Mouse (Mus musculus) heart, postnatal 36 days (tissue): ENCODE results near the gene Ska2. TPM values are rescaled to one million over a fixed set of nuclear protein-coding genes. Genes with fewer than 3 reads are reported as not detected.

ENCODE experiments used
- DNase-seq, 2 experiments: peaks; one replicate each; pipeline ENCODE4 v3.0.0; 2021 to 2022
- intact Hi-C: fragments of 180-260 bp; cut with DNase I; formaldehyde crosslinking; loops from one replicate; pipeline ENCODE4 v1.15.1; 2025
- microRNA-seq, 2 experiments: library from miRNA; unstranded; fragments of <30 nt; microRNA quantifications; one replicate each; pipeline ENCODE4 v1.2.0; 2021; ENCODE audit warnings: borderline number of aligned reads in 2 of 2
- total RNA-seq, 2 experiments: library from RNA; stranded (reverse); gene quantifications; 2 replicates each; pipeline ENCODE4 v1.2.3; 2021

Gene Ska2
- total RNA-seq, 2 experiments from 2014 or later: 11.5 to 13.5 TPM

GRCm38 (mm10) chr11:87162687-87163086 lies 53.7 kb downstream of the Ska2 start:
- intact Hi-C loops: no loop called here
- DNase-seq: no peak

- DNase-seq: no peak
- intact Hi-C loops: no loop called here
Measured at GRCm38 (mm10) chr11:87163751-87164150, 54.7 kb downstream of the Ska2 start.

GRCm38 (mm10) chr11:87173625-87174024 lies 64.6 kb downstream of the Ska2 start:
- intact Hi-C loops: no loop called here

More at GRCm38 (mm10) chr11:87173625-87174024, 64.6 kb downstream of the Ska2 start:
- DNase-seq: no peak

Small RNA genes within 50 kb of the gene (microRNA-seq; reads per million reads assigned to microRNA genes)
- gene Mir301: 28.9 to 79.5 reads per million in 2 experiments

Other genes starting within 250 kb of the Ska2 start
- 10 to 100 TPM; 11.1 to 31.6 TPM for gene Ypel2, start 115.5 kb upstream of the Ska2 start, total RNA-seq
- gene Gdpd1, start 35.2 kb upstream of the Ska2 start, total RNA-seq: 10 to 100 TPM; 12.8 TPM
- 1 to 10 TPM; 9.2 to 9.7 TPM for gene Smg8, start 22.5 kb upstream of the Ska2 start, total RNA-seq
- gene Prr11, start 526 bp upstream of the Ska2 start, total RNA-seq: under 1 TPM; 0.27 to 0.47 TPM
- 1 to 10 TPM; 6.8 to 8.4 TPM for gene Trim37, start 17.8 kb downstream of the Ska2 start, total RNA-seq
- 1 to 10 TPM; 7.7 to 7.8 TPM for gene Ppm1e, start 249.8 kb downstream of the Ska2 start, total RNA-seq